Mouse (Mus musculus) gastrocnemius, adult 2 months (tissue): ENCODE data around the gene Plcl1. TPM values are rescaled to one million over a fixed set of nuclear protein-coding genes. Genes with fewer than 3 reads are reported as not detected.
"Not testable (repeated sequence)": the region's sequence is repeated elsewhere in the genome, so short reads cannot be mapped to it uniquely, and the experiment has no call there.

ENCODE experiments used
- DNase-seq: peaks from one replicate; pipeline ENCODE4 v3.0.0; 2022
- H3K27ac ChIP-seq: fragments of 200-600 bp; 2 replicates; pipeline ENCODE4 v1.8.1; 2022; ENCODE audit warnings: mild to moderate bottlenecking
- H3K4me3 ChIP-seq: fragments of 200-600 bp; 2 replicates; pipeline ENCODE4 v1.8.1; 2022; ENCODE audit warnings: mild to moderate bottlenecking, moderate library complexity
- CTCF ChIP-seq: fragments of 200-600 bp; IDR thresholded peaks from 2 replicates; pipeline ENCODE4 v1.8.1; 2022; ENCODE audit warnings: antibody characterized with exemption, mild to moderate bottlenecking, moderate library complexity
- intact Hi-C: fragments of 180-260 bp; cut with DNase I; formaldehyde crosslinking; loops from one replicate; pipeline ENCODE4 v1.15.1; 2025
- total RNA-seq, 2 experiments: library from RNA; stranded (reverse); gene quantifications; 2 replicates each; pipeline ENCODE4 v1.2.3; 2021

Plcl1 gene
- total RNA-seq, 2 experiments from 2014 or later = 4.1 to 4.6 TPM

DNA sequence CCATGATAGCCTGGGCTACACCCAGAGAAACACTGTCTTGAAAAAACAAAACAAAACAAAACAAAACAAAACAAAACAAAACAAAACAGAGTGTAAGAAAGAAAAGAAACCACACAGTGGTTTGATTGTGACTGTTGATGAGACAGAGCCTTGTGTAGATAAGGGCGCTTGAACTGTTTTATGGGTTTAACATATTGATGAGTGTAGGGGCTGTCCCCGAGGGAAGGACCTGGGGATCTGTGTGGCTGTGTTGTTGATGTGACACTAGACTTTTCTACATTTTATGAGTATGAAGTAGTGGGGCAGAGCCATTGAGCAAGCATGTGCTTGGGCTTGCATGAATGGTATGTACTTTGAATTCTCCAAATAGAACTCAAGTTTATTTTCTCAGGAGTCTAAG is 41.2 kb downstream of the Plcl1 start:
- H3K4me3 ChIP-seq = no peak overlapping the region
- intact Hi-C loops = no loop called here
- no peak for TF ChIP-seq CTCF
- H3K27ac ChIP-seq = no peak overlapping the region
- no peak for DNase-seq

DNA sequence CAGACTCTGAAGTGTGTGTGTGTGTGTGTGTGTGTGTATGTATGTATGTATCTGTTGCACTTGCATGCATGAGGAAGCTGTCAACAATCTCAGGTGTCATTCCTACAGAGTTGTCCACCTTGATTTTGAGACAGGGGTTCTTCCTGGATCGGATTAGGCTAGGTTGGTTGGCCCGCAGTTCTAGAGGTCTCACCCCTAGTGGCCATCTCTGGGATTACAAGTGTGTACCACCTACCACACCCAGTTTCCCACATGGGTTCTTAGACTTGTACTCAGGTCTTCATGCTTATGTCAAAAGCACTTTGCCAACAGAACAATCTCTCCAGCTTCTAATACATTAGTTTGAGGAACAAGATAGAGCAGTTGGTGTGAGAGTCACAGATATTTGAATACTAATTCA is 41.9 kb downstream of the Plcl1 start:
- TF ChIP-seq CTCF = peak; percentile 30; the same call in 1 of the 2 replicates
- intact Hi-C loops = no loop called here
- Histone ChIP-seq H3K4me3 (no peak overlapping the region), H3K27ac (no peak overlapping the region)
- DNase-seq = no peak

DNA sequence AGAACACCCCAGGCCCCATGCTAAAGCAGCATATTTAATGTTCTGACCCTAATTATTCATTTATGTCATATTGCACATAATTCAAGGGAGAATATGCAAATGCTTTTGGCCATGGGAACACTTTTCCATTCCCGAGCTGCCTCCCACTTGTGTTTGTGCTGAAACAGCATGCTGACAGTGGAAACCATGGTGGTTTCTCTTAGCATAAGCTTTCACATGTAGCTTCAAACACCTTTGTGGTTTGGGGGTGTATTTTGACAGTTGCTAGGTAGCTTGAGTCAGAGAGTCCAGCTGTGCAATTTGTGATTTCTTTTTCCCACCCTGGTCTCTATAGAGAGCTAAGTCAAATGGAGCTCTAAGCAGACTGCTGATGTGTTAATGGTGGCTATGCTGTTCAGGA is 42.4 kb downstream of the Plcl1 start:
- intact Hi-C loops = no loop called here
- no peak for TF ChIP-seq CTCF
- Histone ChIP-seq H3K27ac (no peak overlapping the region), H3K4me3 (no peak overlapping the region)
- DNase-seq = no peak

DNA sequence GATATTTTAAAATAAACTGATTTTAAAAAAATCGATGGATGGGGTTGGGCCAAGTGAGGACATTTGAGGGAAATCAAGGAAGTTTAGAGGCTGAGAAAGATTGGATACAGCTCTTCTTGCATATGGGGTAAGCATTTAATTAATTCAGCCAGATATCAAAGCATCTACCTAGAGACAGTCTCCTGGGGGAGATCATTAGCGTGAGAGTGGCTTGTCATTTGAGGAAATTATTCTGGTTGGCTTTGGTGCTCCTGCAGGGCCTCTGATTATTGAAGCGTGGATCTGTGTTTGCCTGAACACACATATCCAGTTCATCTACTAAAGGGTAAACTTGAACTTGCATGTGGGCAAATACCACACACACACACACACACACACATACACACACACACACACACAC is 44.1 kb downstream of the Plcl1 start:
- Histone ChIP-seq H3K27ac (no peak overlapping the region), H3K4me3 (no peak overlapping the region)
- DNase-seq = no peak
- intact Hi-C loops = no loop called here
- no peak for TF ChIP-seq CTCF

DNA sequence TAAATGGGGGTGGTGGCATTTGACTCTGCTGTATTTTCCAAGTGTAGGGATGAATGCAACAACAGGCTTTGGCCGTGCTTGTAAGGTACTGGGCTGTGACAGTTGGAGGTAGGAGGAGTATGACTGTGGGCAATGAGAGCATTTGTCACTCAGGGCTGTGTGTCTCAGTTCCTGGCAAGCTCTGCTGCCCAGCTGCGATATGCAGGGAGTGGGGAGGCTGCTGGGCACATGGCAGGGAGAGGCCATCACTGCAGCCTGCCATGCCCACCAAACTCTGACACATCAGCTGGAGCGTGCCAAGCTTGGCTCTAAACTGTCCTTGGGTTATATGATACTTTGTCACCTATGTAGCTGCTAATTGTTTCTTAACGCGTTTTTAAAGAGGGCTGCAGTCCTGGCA is 48.4 kb downstream of the Plcl1 start:
- intact Hi-C loops = no loop called here
- no peak for TF ChIP-seq CTCF
- H3K4me3 ChIP-seq = no peak overlapping the region
- H3K27ac ChIP-seq = no peak overlapping the region
- no peak for DNase-seq

DNA sequence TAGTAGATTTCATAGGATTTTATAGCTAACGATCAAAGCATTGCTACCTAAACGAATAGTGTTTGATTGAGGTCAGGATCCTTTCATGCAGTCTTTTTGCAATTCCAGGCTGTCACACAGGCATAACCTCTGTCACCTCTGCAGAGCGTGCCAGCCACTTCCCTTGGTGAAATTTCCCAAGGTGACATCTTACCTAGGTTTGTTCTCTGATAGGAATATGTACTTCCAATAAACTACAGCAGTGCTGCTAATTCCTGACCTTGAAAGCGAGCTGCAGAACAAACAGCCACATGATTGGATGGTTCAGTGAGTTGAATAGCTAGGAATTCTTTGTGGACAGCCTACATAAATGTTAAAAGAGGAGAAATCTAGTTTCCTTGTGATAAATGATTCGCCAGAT is 56.6 kb downstream of the Plcl1 start:
- TF ChIP-seq CTCF = no peak
- Histone ChIP-seq H3K27ac (no peak overlapping the region), H3K4me3 (no peak overlapping the region)
- intact Hi-C loops = no loop called here
- no peak for DNase-seq

DNA sequence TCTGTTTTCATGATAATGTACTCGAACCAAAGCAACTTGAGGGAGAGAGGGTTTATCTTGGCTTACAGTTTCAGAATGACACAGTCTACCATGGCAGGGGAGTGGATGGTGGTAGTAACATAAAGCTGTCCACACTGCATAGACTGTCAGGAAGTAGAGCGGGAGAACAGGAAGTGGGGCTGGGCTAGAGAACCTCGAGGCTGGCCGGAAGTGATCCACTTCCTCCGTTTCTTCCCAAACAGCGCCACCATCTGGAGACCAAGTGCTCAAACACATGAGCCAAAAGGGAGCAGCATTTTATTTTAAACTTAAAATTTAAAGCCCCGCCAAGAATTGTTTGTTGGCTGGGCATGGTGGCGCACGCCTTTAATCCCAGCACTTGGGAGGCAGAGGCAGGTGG is 68.0 kb downstream of the Plcl1 start:
- intact Hi-C loops = no loop called here
- Histone ChIP-seq H3K27ac (no peak overlapping the region), H3K4me3 (no peak overlapping the region)
- DNase-seq = no peak
- no peak for TF ChIP-seq CTCF

DNA sequence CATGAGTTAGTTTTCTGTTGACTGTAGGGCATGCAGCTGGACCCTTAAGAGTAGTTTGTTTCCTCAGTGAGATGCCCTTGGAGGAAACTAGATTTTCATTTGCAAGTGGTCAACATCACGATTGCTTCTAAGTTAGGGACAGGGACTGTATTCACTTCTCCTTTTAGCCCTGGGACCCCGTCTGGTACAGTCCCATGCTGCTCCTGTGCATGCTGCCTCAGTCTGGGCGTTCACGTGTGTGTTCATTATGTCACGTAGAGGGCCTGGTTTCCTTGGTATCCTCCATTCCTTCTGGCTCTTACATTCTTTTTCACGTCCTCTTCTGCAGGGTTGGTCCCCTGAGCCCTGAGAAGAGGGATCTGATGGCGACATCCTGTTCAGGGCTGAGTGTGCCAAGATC is 69.3 kb downstream of the Plcl1 start:
- DNase-seq = no peak
- no peak for TF ChIP-seq CTCF
- Histone ChIP-seq H3K4me3 (no peak overlapping the region), H3K27ac (no peak overlapping the region)
- intact Hi-C loops = no loop called here

DNA sequence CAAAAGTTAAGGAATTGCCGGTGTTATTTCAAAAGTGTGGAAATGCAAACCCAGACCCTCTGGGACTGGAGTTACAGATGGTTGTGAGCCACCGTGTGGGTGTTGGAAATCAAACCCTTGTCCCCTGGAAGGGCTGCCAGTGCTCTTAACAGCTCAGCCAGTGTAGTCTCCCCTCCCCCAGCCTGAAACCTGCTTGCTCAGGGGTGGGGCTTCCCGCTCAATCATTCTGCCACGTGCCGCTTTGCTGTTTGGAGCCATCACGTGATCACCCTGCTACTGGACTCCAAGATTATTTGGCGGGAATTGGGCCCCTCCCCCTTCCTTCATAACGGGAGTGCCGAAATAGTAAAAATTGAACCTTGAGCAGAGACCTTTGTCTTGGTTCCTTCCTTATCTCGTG is 81.7 kb downstream of the Plcl1 start:
- intact Hi-C loops, DNase-seq, H3K27ac ChIP-seq, H3K4me3 ChIP-seq: not testable (repeated sequence)

DNA sequence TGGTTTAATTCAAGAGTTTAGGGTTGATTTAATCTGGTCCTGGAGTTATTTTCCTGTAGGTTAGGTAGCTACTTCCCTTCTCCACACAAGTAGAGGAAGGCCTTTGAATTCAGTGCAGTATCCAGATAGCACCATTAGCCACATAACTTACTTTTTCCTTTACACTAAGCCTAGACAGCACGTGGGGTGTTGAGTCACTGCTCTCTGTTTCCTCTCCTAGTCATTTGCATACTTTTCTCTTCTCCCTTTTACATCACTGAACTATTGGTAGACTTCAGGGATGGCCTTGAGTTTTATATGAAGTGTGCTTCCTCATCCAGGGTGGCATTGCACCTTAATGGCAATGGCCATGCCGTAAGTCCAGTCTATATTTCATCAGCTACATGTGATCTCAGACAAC is 82.5 kb downstream of the Plcl1 start:
- no peak for TF ChIP-seq CTCF
- intact Hi-C loops = no loop called here
- H3K27ac ChIP-seq = no peak overlapping the region
- no peak overlapping the region for H3K4me3 ChIP-seq
- DNase-seq = no peak

DNA sequence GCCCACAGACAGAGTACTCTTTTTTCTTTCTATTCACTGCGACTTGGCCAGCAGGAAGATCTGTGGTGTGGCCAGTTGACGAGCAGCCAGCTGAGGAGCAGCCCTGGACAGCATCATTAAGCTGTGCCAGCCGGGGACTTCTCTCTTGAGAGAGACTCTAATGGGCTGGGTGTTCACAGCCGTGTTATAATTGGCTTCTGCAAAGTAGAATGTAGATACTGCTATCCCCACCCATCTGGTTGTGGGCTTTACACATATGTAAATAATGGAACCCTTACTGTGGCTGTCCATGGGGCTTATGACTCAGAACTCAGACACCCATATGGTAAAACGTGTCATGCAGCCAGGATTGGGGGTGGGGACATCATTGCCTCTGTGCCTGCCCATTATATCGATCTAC is 83.6 kb downstream of the Plcl1 start:
- no peak for TF ChIP-seq CTCF
- no peak overlapping the region for H3K27ac ChIP-seq
- H3K4me3 ChIP-seq = no peak overlapping the region
- intact Hi-C loops = no loop called here
- peak; percentile 35 for DNase-seq

DNA sequence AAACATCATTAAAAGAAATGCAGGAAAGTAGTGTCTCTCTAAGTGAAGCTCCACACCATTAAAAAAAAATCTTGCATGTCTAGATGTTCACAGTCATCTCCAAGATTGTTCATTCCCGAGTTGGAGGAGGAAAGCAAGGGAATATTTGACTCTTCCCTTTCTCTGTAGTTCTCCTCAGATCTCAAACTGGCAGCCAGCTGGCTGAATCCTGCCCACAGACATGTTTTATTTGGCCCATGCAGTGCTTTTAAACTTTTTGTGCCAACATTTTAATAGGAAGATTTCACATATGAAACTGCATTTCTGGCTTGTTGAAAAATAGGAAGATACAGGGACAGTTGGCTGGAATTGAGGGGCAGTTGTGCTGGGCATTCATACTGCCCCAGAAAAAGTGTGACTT is 94.2 kb downstream of the Plcl1 start:
- Histone ChIP-seq H3K4me3 (no peak overlapping the region), H3K27ac (no peak overlapping the region)
- TF ChIP-seq CTCF = no peak
- no peak for DNase-seq
- intact Hi-C loops = no loop called here

DNA sequence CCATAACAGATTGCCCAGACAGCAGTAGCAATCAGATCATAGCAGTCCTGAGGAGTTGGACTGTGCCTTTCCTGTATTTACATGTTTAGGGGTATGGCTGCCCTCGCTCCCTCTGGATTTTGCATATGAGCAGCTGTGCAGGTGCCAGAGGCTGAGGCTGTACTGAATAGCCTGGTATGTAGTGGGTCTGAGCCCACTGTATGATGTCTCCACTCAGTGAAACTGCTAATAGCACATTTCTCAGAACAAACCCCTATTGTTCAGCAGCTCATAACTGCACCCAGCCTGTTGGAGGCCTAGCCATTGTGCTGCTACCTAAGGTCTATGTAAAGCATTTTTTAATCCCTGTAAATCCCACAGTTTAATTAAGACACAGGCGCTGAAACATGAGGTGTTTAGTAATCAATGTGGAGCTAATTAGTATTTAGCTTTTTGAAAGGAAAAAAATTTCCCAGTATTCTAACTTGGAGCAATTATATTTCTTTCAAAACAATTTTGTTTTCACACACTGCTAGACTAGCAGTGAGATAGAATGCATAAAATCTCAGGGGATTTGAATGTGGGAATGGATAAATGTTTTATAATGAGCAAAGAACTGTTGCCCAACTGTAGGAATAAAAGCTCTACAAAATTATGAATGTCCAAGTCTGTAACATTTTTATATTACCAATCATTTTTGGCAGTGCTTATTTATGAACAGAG is 95.4 kb downstream of the Plcl1 start:
- intact Hi-C loops = no loop called here
- no peak for TF ChIP-seq CTCF
- no peak overlapping the region for H3K4me3 ChIP-seq
- no peak for DNase-seq
- H3K27ac ChIP-seq = peak overlapping the region; percentile 20; the same call in 1 of the 2 replicates

DNA sequence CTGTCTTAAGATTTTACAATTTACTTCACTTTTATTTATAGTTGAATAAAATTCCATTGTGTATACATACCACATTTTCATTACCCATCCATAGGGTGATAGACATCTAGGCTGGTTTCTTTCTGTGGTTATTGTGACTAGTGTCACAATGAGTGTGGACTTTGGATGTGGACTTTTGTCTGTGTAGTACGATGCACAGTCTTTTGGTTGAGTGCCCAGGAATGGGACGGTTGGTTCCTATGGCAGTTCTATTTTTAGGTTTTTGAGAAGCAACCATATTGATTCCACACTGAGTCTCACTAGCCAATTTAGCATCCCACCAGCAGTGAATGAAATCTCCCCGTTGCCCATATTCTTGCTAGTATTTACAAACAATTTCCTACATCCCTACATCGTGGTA is 100.1 kb downstream of the Plcl1 start:
- DNase-seq = no peak
- no peak for TF ChIP-seq CTCF
- Histone ChIP-seq H3K27ac (no peak overlapping the region), H3K4me3 (no peak overlapping the region)
- intact Hi-C loops = no loop called here

DNA sequence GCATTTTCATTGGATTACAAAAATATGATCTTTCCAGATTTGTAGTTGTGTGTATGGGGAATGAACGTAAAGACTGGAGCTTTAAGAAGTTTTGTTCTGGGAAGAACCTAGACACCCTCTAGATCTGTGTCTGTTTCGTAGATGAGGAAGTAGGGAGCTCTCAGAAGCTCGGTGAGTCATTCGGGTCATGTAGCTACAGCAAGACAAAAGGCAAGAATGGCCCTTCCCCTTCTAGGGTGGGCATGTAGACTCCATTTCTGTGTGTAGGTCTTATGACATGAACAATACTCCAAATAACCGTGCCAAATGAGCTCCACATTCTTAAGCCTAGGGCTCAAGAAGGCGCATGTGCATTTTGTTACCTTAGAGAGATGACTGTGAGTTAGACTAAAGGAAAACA is 101.3 kb downstream of the Plcl1 start:
- intact Hi-C loops = no loop called here
- no peak overlapping the region for H3K27ac ChIP-seq
- no peak overlapping the region for H3K4me3 ChIP-seq
- DNase-seq = no peak
- TF ChIP-seq CTCF = no peak
